Mouse (Mus musculus): ENCODE data around the gene Gm44511. TPM values are rescaled to one million over a fixed set of nuclear protein-coding genes. Genes with fewer than 3 reads are reported as not detected.

Gene Gm44511
- total RNA-seq, 1 experiment = not detected

DNA sequence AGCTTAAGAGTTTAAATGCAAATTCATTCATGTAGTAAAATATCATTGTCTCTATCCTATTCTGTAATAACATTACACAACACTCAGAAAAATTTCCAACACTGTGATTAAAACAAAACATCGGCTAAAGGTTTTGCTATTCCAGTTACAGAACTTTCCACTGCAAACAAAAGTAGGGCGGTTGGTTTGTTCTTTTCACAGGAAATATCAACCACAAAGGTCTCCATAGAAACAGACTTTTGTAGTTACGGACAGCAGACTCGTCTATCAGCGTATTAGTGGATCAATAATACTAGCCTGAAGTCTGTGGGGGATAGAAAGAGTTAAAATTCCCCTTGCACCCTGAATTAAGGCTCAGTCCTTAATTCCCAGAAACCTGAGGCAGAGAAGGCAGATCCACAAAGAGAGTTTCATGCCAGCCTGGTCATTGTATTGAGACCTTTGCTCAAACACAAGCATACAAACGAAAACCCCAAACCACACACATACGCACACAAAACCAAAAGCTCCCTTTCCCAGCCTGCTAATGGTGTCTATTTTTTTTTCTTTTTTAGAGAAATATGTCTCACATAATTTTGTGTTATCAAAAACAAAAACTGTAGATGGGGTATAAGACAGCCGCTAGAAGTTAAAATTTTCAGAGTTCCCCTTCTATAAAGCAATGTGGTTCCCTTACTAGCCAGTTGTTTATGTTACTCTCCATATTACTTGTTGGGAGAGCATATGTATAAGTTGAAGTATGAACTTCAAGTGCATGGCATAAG lies 10.3 kb upstream of the Gm44511 start:
- Histone ChIP-seq H3K4me1 (ENCODE audit: control insufficient read depth in 2 of 2, insufficient read depth in 2 of 2, low read length in 2 of 2, poor library complexity in 1 of 2) (peaks cover 0 to 3% of the 10 kb centered on the region in 2 experiments; a peak in 1 of 4 replicates), H3K36me3 (ENCODE audit: control insufficient read depth, insufficient read depth, low read length, poor library complexity, severe bottlenecking) (no peaks in the 10 kb centered on the region), H3K4me3 (ENCODE audit: insufficient read depth in 1 of 2, low read depth in 1 of 2, low read length in 2 of 2, poor library complexity in 1 of 2, severe bottlenecking in 1 of 2) (no peak overlapping the region), H3K27ac (ENCODE audit: insufficient read depth, low read depth, low read length, poor library complexity, severe bottlenecking) (no peak overlapping the region), H3K9ac (ENCODE audit: insufficient read depth, low read depth, low read length, poor library complexity, severe bottlenecking) (no peak overlapping the region), H3K9me3 (ENCODE audit: control insufficient read depth, insufficient read depth, low read depth, low read length) (no peaks in the 10 kb centered on the region)
- in situ Hi-C loops (cut with MboI; ENCODE audit: low sequenced_read_pairs in 2 of 2, unreplicated experiment in 2 of 2) = loop anchor here in 1 of 2 experiments (5.0 kb wide), 1 partner anchor 34 kb away; no protein-coding TSS in a partner anchor
- no peak for DNase-seq (ENCODE audit: low read depth, low spot score)
- no peak for TF ChIP-seq CHD2 (IDR thresholded peaks at IDR 0.05; ENCODE audit: low read depth, low read length)
- no peak for TF ChIP-seq ZC3H11A (IDR thresholded peaks at IDR 0.05; ENCODE audit: borderline replicate concordance, low read depth, low read length)
- no peak for TF ChIP-seq MAFK (IDR thresholded peaks at IDR 0.05; ENCODE audit: insufficient read depth, low read depth, low read length)
- no peak for TF ChIP-seq ZNF384 (IDR thresholded peaks at IDR 0.05; ENCODE audit: low read depth, low read length)

DNA sequence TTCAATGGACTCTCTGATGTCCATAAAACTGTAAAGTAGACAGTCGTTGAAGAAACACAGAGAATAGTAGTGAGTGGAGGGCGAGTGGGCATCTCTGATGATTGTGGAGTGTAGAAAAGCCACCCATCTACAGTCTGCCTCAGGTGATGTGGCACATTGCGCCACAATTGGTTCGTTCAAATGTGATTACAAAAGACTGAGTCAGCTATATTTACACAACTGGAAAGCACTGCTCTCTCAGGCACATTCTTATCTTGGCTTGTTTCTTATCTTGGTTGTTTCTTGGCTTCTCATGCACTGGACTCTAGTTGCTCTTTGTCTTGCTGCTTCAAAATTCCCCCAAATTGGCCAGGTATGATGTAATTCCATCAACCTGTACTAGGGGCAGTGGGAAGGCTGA lies 9.5 kb upstream of the Gm44511 start:
- no peak overlapping the region for H3K27ac ChIP-seq (ENCODE audit: insufficient read depth, low read depth, low read length, poor library complexity, severe bottlenecking)
- in situ Hi-C loops (cut with MboI; ENCODE audit: low sequenced_read_pairs in 2 of 2, unreplicated experiment in 2 of 2) = loop anchor here in 1 of 2 experiments (5.0 kb wide), 1 partner anchor 33 kb away; no protein-coding TSS in a partner anchor
- H3K36me3 ChIP-seq (ENCODE audit: control insufficient read depth, insufficient read depth, low read length, poor library complexity, severe bottlenecking) = no peaks in the 10 kb centered on the region
- no peaks in the 10 kb centered on the region for H3K9me3 ChIP-seq (ENCODE audit: control insufficient read depth, insufficient read depth, low read depth, low read length)
- peaks cover 0 to 3% of the 10 kb centered on the region in 2 experiments; a peak in 1 of 4 replicates for H3K4me1 ChIP-seq (ENCODE audit: control insufficient read depth in 2 of 2, insufficient read depth in 2 of 2, low read length in 2 of 2, poor library complexity in 1 of 2)
- TF ChIP-seq MAFK (IDR thresholded peaks at IDR 0.05; ENCODE audit: insufficient read depth, low read depth, low read length) = no peak
- TF ChIP-seq ZC3H11A (IDR thresholded peaks at IDR 0.05; ENCODE audit: borderline replicate concordance, low read depth, low read length) = no peak
- no peak for TF ChIP-seq CHD2 (IDR thresholded peaks at IDR 0.05; ENCODE audit: low read depth, low read length)
- no peak for TF ChIP-seq ZNF384 (IDR thresholded peaks at IDR 0.05; ENCODE audit: low read depth, low read length)
- no peak for TF ChIP-seq HCFC1 (IDR thresholded peaks at IDR 0.05; ENCODE audit: borderline replicate concordance, insufficient read depth, low read length)
- no peak for DNase-seq (ENCODE audit: low read depth, low spot score)
- no peak overlapping the region for H3K9ac ChIP-seq (ENCODE audit: insufficient read depth, low read depth, low read length, poor library complexity, severe bottlenecking)
- no peak overlapping the region for H3K4me3 ChIP-seq (ENCODE audit: insufficient read depth in 1 of 2, low read depth in 1 of 2, low read length in 2 of 2, poor library complexity in 1 of 2, severe bottlenecking in 1 of 2)

DNA sequence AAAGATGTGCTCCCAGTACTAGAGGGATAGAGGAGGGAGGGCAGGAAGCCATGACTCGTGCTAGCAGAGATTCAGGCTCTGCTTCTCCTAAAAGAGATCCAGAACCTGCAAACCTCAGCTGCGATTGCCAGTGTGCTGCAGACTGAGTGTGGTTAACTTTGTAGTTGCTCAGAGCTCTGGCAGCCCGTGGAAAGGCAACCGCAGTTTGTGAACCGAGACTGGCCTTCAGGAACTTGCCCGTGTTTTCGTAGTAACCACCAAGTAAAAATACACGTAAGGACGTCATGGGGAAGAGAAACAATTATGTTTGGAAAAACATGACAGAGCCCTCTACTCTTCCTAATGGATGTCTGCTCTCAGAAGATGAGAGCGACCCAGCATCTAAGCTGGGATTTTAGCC lies 6.9 kb upstream of the Gm44511 start:
- no peaks in the 10 kb centered on the region for H3K36me3 ChIP-seq (ENCODE audit: control insufficient read depth, insufficient read depth, low read length, poor library complexity, severe bottlenecking)
- H3K9me3 ChIP-seq (ENCODE audit: control insufficient read depth, insufficient read depth, low read depth, low read length) = no peaks in the 10 kb centered on the region
- no peak overlapping the region for H3K4me3 ChIP-seq (ENCODE audit: insufficient read depth in 1 of 2, low read depth in 1 of 2, low read length in 2 of 2, poor library complexity in 1 of 2, severe bottlenecking in 1 of 2)
- no peak for TF ChIP-seq CHD2 (IDR thresholded peaks at IDR 0.05; ENCODE audit: low read depth, low read length)
- no peak for TF ChIP-seq ZC3H11A (IDR thresholded peaks at IDR 0.05; ENCODE audit: borderline replicate concordance, low read depth, low read length)
- TF ChIP-seq HCFC1 (IDR thresholded peaks at IDR 0.05; ENCODE audit: borderline replicate concordance, insufficient read depth, low read length) = no peak
- no peak for TF ChIP-seq MAFK (IDR thresholded peaks at IDR 0.05; ENCODE audit: insufficient read depth, low read depth, low read length)
- no peak for TF ChIP-seq ZNF384 (IDR thresholded peaks at IDR 0.05; ENCODE audit: low read depth, low read length)
- no peak overlapping the region for H3K9ac ChIP-seq (ENCODE audit: insufficient read depth, low read depth, low read length, poor library complexity, severe bottlenecking)
- H3K4me1 ChIP-seq (ENCODE audit: control insufficient read depth in 2 of 2, insufficient read depth in 2 of 2, low read length in 2 of 2, poor library complexity in 1 of 2) = no peaks in the 10 kb centered on the region
- in situ Hi-C loops (cut with MboI; ENCODE audit: low sequenced_read_pairs in 2 of 2, unreplicated experiment in 2 of 2) = no loop called here
- H3K27ac ChIP-seq (ENCODE audit: insufficient read depth, low read depth, low read length, poor library complexity, severe bottlenecking) = no peak overlapping the region
- no peak for DNase-seq (ENCODE audit: low read depth, low spot score)

DNA sequence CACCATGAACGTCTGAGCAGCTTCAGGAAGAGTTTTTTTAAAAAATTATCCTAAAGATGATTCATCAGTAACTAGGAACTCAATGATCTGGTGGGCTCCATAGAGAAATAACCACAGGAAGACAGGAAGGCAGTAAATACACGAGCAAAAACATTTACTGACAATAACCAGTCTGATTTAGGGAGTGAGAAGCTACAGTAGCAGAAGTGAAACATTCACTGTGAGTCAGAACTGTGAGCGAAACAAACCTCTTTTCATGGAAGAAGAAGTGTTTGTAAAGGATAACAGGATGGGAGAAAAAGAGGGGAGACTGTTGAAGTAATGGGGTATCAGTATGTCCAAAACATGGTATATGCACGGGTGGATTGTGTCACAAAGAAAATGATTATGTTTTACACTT lies 3.7 kb upstream of the Gm44511 start:
- Histone ChIP-seq H3K9me3 (ENCODE audit: control insufficient read depth, insufficient read depth, low read depth, low read length) (0 out of 2 replicates have a peak, but pooled peaks cover 3% of the 10 kb centered on the region), H3K4me3 (ENCODE audit: insufficient read depth in 1 of 2, low read depth in 1 of 2, low read length in 2 of 2, poor library complexity in 1 of 2, severe bottlenecking in 1 of 2) (no peak overlapping the region), H3K36me3 (ENCODE audit: control insufficient read depth, insufficient read depth, low read length, poor library complexity, severe bottlenecking) (no peaks in the 10 kb centered on the region), H3K27ac (ENCODE audit: insufficient read depth, low read depth, low read length, poor library complexity, severe bottlenecking) (no peak overlapping the region), H3K9ac (ENCODE audit: insufficient read depth, low read depth, low read length, poor library complexity, severe bottlenecking) (no peak overlapping the region), H3K4me1 (ENCODE audit: control insufficient read depth in 2 of 2, insufficient read depth in 2 of 2, low read length in 2 of 2, poor library complexity in 1 of 2) (no peaks in the 10 kb centered on the region)
- no peak for DNase-seq (ENCODE audit: low read depth, low spot score)
- no peak for TF ChIP-seq HCFC1 (IDR thresholded peaks at IDR 0.05; ENCODE audit: borderline replicate concordance, insufficient read depth, low read length)
- TF ChIP-seq ZNF384 (IDR thresholded peaks at IDR 0.05; ENCODE audit: low read depth, low read length) = no peak
- TF ChIP-seq CHD2 (IDR thresholded peaks at IDR 0.05; ENCODE audit: low read depth, low read length) = no peak
- no peak for TF ChIP-seq MAFK (IDR thresholded peaks at IDR 0.05; ENCODE audit: insufficient read depth, low read depth, low read length)
- no peak for TF ChIP-seq ZC3H11A (IDR thresholded peaks at IDR 0.05; ENCODE audit: borderline replicate concordance, low read depth, low read length)
- in situ Hi-C loops (cut with MboI; ENCODE audit: low sequenced_read_pairs in 2 of 2, unreplicated experiment in 2 of 2) = no loop called here
